Mouse (Mus musculus): ENCODE measurements around the gene Sh3yl1. TPM values are rescaled to one million over a fixed set of nuclear protein-coding genes. Genes with fewer than 3 reads are reported as not detected.

Gene Sh3yl1
- polyA plus RNA-seq (2012; rRNA removed): 0.51 and 0.86 TPM in 2 replicates

DNA sequence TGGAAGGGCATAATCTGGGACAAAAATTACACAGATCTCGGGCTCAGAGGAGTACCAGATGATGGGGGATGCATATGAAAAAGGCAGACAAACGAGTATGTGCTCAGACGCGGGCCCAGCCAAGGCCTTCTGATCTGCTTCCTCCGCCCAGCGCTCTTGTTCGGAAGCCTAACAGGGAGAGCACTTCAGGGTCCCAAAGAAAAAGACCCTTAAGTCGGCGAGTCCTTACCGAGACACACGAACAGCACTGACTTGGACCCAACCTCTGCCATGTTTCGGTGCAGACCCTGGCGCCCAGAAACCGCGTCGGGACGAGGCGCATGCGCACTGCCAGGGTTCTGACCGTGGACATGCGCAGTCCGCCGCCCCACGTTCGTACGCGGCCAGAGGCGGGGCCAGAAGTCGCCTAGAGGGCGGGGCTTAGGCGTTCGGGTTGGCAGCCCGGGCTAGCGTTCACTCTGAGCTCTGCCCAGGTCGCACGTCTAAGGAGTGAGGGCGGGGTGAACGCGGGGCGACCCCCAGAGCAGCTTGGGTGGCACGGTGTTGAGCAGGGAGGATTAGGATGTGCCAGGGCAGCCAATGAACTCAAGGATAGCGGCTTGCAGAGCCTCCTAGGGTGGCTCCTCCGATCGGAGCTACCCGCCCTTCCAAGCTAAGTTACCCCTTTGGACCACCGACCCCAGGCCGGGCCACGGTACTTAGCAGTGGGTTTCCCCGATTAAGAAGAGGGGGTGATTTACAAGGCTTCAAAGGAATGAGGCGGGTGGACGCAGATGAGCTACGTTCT, at the start of gene Sh3yl1, which contains the start of gene Acp1:
Sh3yl1 (plus strand) TSS at position 408 of the 787 bp plus-strand sequence.
Acp1 (minus strand) TSS at position 329 of the 787 bp plus-strand sequence.
- H3K36me3 ChIP-seq (ENCODE audit: control insufficient read depth, insufficient read depth, low read length): no peaks in the 10 kb centered on the region
- H3K4me3 ChIP-seq (ENCODE audit: control insufficient read depth, insufficient read depth, low read length): peak within 1 kb of the TSS; percentile 87
- H3K27me3 ChIP-seq (ENCODE audit: control insufficient read depth, insufficient read depth, low read length): peaks cover 6% of the 10 kb centered on the region; the same call in 1 of the 2 replicates
- under 1% methylated on average over 52 of the region's 52 CpGs for WGBS
- peaks cover 13% of the 10 kb centered on the region for H3K4me1 ChIP-seq (replicated peaks; ENCODE audit: control insufficient read depth, insufficient read depth, low read length)
- H3K27ac ChIP-seq (ENCODE audit: control insufficient read depth, insufficient read depth, low read length): no peak within 1 kb of the TSS
- DNase-seq: peak; percentile 96
- TF ChIP-seq POLR2A (IDR thresholded peaks at IDR 0.05; ENCODE audit: control insufficient read depth, extremely low read depth, insufficient read depth, low read length, poor library complexity) (no peak), CTCF (IDR thresholded peaks at IDR 0.05; ENCODE audit: borderline replicate concordance, control insufficient read depth, extremely low read depth, insufficient read depth, low read length, poor library complexity) (0 out of 2 replicates have a peak, but pooled peaks have one; percentile 16)

DNA sequence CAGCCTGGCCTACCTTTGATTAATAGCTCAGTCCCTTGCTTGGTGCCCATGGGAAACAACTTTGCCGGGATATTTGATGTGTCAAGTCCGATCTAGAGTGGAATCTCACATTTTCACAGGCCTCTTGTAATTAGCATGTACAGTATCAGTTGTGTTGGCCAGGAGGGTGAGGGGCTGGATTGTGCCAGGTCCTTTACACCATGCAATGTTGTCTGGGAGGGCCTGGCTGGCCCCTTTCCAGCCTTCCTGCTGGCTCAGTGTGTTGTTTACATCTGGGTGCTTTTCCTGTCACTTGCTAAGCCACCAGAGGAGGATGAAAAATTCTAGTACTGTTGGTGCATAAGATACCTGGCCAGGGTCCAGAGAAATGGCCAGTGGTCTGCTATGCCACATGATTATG, 47.1 kb upstream of the Sh3yl1 start:
- no peak for DNase-seq
- H3K27ac ChIP-seq (ENCODE audit: control insufficient read depth, insufficient read depth, low read length): no peak overlapping the region
- no peak for TF ChIP-seq CTCF (IDR thresholded peaks at IDR 0.05; ENCODE audit: borderline replicate concordance, control insufficient read depth, extremely low read depth, insufficient read depth, low read length, poor library complexity)
- TF ChIP-seq POLR2A (IDR thresholded peaks at IDR 0.05; ENCODE audit: control insufficient read depth, extremely low read depth, insufficient read depth, low read length, poor library complexity): no peak
- no peaks in the 10 kb centered on the region for H3K27me3 ChIP-seq (ENCODE audit: control insufficient read depth, insufficient read depth, low read length)
- H3K4me3 ChIP-seq (ENCODE audit: control insufficient read depth, insufficient read depth, low read length): no peak overlapping the region
- no peaks in the 10 kb centered on the region for H3K36me3 ChIP-seq (ENCODE audit: control insufficient read depth, insufficient read depth, low read length)
- 88% methylated on average over 2 of the region's 2 CpGs for WGBS
- H3K4me1 ChIP-seq (replicated peaks; ENCODE audit: control insufficient read depth, insufficient read depth, low read length): no peaks in the 10 kb centered on the region

DNA sequence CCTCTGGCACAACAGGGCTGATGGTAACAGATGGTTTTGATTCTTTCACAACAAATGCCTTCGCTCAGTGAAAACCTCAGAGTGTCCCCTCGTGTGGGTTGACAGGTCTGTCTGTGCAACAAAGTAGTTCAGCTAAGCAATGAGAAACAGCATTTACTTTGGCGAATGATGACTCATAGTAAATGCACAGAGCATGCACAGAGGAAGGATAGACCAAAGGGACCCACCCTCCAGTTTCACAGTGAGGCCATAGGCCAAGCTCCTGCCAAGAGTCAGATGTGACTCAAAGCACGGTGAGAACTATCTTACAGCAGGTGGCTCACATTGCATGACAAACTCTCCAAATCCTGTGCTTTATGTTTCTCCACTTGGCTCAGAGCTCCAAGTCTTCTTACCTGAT, 45.7 kb upstream of the Sh3yl1 start:
- H3K4me3 ChIP-seq (ENCODE audit: control insufficient read depth, insufficient read depth, low read length): no peak overlapping the region
- H3K27ac ChIP-seq (ENCODE audit: control insufficient read depth, insufficient read depth, low read length): no peak overlapping the region
- TF ChIP-seq CTCF (IDR thresholded peaks at IDR 0.05; ENCODE audit: borderline replicate concordance, control insufficient read depth, extremely low read depth, insufficient read depth, low read length, poor library complexity): no peak
- no peak for TF ChIP-seq POLR2A (IDR thresholded peaks at IDR 0.05; ENCODE audit: control insufficient read depth, extremely low read depth, insufficient read depth, low read length, poor library complexity)
- no peaks in the 10 kb centered on the region for H3K36me3 ChIP-seq (ENCODE audit: control insufficient read depth, insufficient read depth, low read length)
- no peak for DNase-seq
- H3K27me3 ChIP-seq (ENCODE audit: control insufficient read depth, insufficient read depth, low read length): no peaks in the 10 kb centered on the region
- 88% methylated on average over 4 of the region's 4 CpGs for WGBS
- no peaks in the 10 kb centered on the region for H3K4me1 ChIP-seq (replicated peaks; ENCODE audit: control insufficient read depth, insufficient read depth, low read length)

DNA sequence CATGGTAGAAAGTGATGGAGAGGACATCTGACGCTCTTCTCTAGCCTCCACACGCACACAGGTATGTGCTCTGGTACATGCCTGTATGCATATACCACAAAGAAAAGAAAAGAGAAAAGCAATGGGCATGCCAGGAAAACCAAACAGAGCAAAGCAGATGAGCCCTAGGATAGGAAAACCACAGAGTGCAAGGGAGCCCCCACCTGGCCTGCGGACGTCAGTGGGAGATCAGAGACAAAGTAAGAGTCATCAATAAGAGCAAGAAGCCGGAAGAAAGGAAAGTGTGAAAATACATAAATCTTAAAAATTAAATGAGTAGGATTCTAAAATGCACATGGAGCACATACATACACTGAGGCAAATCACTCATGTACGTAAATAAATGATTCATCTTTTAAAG, 32.0 kb upstream of the Sh3yl1 start:
- H3K36me3 ChIP-seq (ENCODE audit: control insufficient read depth, insufficient read depth, low read length): no peaks in the 10 kb centered on the region
- no peak overlapping the region for H3K27ac ChIP-seq (ENCODE audit: control insufficient read depth, insufficient read depth, low read length)
- 81% methylated on average over 6 of the region's 6 CpGs for WGBS
- H3K4me1 ChIP-seq (replicated peaks; ENCODE audit: control insufficient read depth, insufficient read depth, low read length): no peaks in the 10 kb centered on the region
- peaks cover 11% of the 10 kb centered on the region for H3K27me3 ChIP-seq (ENCODE audit: control insufficient read depth, insufficient read depth, low read length)
- no peak for TF ChIP-seq CTCF (IDR thresholded peaks at IDR 0.05; ENCODE audit: borderline replicate concordance, control insufficient read depth, extremely low read depth, insufficient read depth, low read length, poor library complexity)
- TF ChIP-seq POLR2A (IDR thresholded peaks at IDR 0.05; ENCODE audit: control insufficient read depth, extremely low read depth, insufficient read depth, low read length, poor library complexity): no peak
- H3K4me3 ChIP-seq (ENCODE audit: control insufficient read depth, insufficient read depth, low read length): no peak overlapping the region
- DNase-seq: no peak

DNA sequence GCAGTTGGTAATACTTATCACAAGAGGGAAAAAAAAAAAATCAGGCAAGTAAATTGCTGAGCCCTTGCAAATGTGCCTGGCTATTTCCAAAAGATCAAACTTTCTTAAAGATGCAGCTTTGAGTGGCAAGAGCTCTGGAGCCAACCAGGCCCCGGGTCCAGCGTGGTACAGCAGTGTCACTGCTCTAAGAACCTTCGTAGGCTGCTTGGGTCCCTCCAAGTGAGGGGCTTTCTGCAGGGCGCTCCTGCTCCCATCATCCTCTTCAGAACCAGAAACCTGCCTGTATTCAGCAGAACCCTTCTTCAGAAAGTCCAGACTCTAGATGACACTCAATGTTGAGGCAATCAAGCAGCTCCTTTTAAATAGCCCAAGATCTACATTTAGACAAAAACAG, 27.9 kb upstream of the Sh3yl1 start:
- Histone ChIP-seq H3K4me1 (replicated peaks; ENCODE audit: control insufficient read depth, insufficient read depth, low read length) (no peaks in the 10 kb centered on the region), H3K27me3 (ENCODE audit: control insufficient read depth, insufficient read depth, low read length) (peaks cover 11% of the 10 kb centered on the region), H3K36me3 (ENCODE audit: control insufficient read depth, insufficient read depth, low read length) (no peaks in the 10 kb centered on the region), H3K4me3 (ENCODE audit: control insufficient read depth, insufficient read depth, low read length) (no peak overlapping the region), H3K27ac (ENCODE audit: control insufficient read depth, insufficient read depth, low read length) (no peak overlapping the region)
- WGBS: 21% methylated on average over 4 of the region's 4 CpGs
- TF ChIP-seq CTCF (IDR thresholded peaks at IDR 0.05; ENCODE audit: borderline replicate concordance, control insufficient read depth, extremely low read depth, insufficient read depth, low read length, poor library complexity): no peak
- TF ChIP-seq POLR2A (IDR thresholded peaks at IDR 0.05; ENCODE audit: control insufficient read depth, extremely low read depth, insufficient read depth, low read length, poor library complexity): no peak
- no peak for DNase-seq

DNA sequence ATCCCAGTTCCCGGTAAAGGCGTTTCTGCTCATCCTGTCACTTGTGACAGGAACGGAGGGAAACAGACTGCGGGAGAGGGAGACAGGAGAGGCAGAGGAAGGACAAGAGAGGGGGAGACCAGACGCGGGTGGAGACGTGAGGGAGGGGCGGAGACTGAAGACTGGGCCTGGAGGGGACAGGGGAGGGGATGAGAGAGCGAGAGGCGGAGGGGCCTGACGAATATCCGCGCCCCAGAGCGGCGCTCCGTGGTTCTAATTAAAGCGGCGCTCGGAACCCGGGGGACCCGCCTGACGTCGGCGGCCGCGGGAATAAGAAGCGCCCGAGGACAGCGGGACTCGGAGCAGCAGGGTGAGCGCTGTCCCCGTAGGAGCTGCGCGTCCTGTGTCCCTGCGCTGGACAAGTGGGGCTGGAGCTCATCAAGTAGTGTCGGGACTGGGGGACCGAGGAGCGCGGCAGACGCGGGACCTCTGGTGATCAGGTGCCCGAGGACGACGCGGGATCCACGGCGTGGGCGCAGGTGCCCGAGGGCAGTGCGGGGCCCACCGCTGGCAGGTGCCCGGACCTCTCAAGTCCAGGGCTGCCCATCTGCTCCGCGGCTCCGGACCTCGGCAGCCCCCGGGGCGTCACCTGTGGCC, 27.4 kb upstream of the Sh3yl1 start, which contains the start of gene Alkal2:
Alkal2 (plus strand) TSS at position 337 of the 636 bp plus-strand sequence.
- no peak within 1 kb of the TSS for H3K27ac ChIP-seq (ENCODE audit: control insufficient read depth, insufficient read depth, low read length)
- H3K4me1 ChIP-seq (replicated peaks; ENCODE audit: control insufficient read depth, insufficient read depth, low read length): no peaks in the 10 kb centered on the region
- no peak for DNase-seq
- no peak for TF ChIP-seq CTCF (IDR thresholded peaks at IDR 0.05; ENCODE audit: borderline replicate concordance, control insufficient read depth, extremely low read depth, insufficient read depth, low read length, poor library complexity)
- TF ChIP-seq POLR2A (IDR thresholded peaks at IDR 0.05; ENCODE audit: control insufficient read depth, extremely low read depth, insufficient read depth, low read length, poor library complexity): no peak
- H3K36me3 ChIP-seq (ENCODE audit: control insufficient read depth, insufficient read depth, low read length): no peaks in the 10 kb centered on the region
- no peak within 1 kb of the TSS for H3K4me3 ChIP-seq (ENCODE audit: control insufficient read depth, insufficient read depth, low read length)
- H3K27me3 ChIP-seq (ENCODE audit: control insufficient read depth, insufficient read depth, low read length): peaks cover 11% of the 10 kb centered on the region
- 4% methylated on average over 58 of the region's 58 CpGs for WGBS

All from thymus, adult 2 months (tissue).